Mouse (Mus musculus): ENCODE results near the gene Hip1r. TPM values are rescaled to one million over a fixed set of nuclear protein-coding genes. Genes with fewer than 3 reads are reported as not detected.

Hip1r gene
- polyA plus RNA-seq, 1 experiment from 2014 or later, result 31.0 TPM

Small RNA genes within 50 kb of the gene (microRNA-seq; reads per million reads assigned to microRNA genes)
- 0.52 reads per million for gene Mir7032

Other genes with a start within 250 kb of the Hip1r start
- gene Rsrc2, start 224.2 kb upstream of the Hip1r start, polyA plus RNA-seq (2015; fragmentation: Nextera tagmentation; extraction: Ambion mirVana), result 117 and 123 TPM in 2 replicates
- gene Kntc1, start 223.9 kb upstream of the Hip1r start, polyA plus RNA-seq (2015; fragmentation: Nextera tagmentation; extraction: Ambion mirVana), result 4.7 and 9.1 TPM in 2 replicates
- gene Hcar2, start 108.1 kb upstream of the Hip1r start, polyA plus RNA-seq (2015; fragmentation: Nextera tagmentation; extraction: Ambion mirVana), result 0.13 TPM in 1 of 2 replicates, not detected in the other
- 0.49 and 0.65 TPM in 2 replicates for gene Hcar1, start 93.6 kb upstream of the Hip1r start, polyA plus RNA-seq (2015; fragmentation: Nextera tagmentation; extraction: Ambion mirVana)
- gene Denr, start 66.5 kb upstream of the Hip1r start, polyA plus RNA-seq (2015; fragmentation: Nextera tagmentation; extraction: Ambion mirVana), result 120 and 123 TPM in 2 replicates
- 4.3 and 5.9 TPM in 2 replicates for gene Gm43518, start 46.2 kb upstream of the Hip1r start, polyA plus RNA-seq (2015; fragmentation: Nextera tagmentation; extraction: Ambion mirVana)
- 5.0 and 6.6 TPM in 2 replicates for gene Ccdc62, start 42.9 kb upstream of the Hip1r start, polyA plus RNA-seq (2015; fragmentation: Nextera tagmentation; extraction: Ambion mirVana)
- gene Vps37b, start 58.6 kb downstream of the Hip1r start, polyA plus RNA-seq (2015; fragmentation: Nextera tagmentation; extraction: Ambion mirVana), result 48.8 and 50.4 TPM in 2 replicates
- gene Abcb9, start 122.2 kb downstream of the Hip1r start, polyA plus RNA-seq (2015; fragmentation: Nextera tagmentation; extraction: Ambion mirVana), result 22.1 and 23.2 TPM in 2 replicates
- 39.5 and 43.7 TPM in 2 replicates for gene Ogfod2, start 138.7 kb downstream of the Hip1r start, polyA plus RNA-seq (2015; fragmentation: Nextera tagmentation; extraction: Ambion mirVana)
- 87.7 and 89.1 TPM in 2 replicates for gene Arl6ip4, start 142.5 kb downstream of the Hip1r start, polyA plus RNA-seq (2015; fragmentation: Nextera tagmentation; extraction: Ambion mirVana)